Comparison of ENCODE assay signal across 16 mouse cellular contexts in genomic region chr2:31017625-31018317, GRCm38 (mm10). TPM values are rescaled to one million over a fixed set of nuclear protein-coding genes. Genes with fewer than 3 reads are reported as not detected.
DNase-seq lines count a peak whose midpoint lies in the region; ATAC-seq lines count a peak whose summit lies in the region.
"Had no signal": no experiment of that assay in that cellular context is flagged by ENCODE, and none has a peak within 500 bp of the region (broad histone marks: within the 10 kb centered on the region; RNA-seq: fewer than 3 reads in every experiment).

No protein-coding gene starts in this region.

- 0 out of 2 replicates have a peak, but pooled peaks have one; percentile 24 for ATAC-seq in heart, embryonic 11.5 days (replicated peaks; ENCODE audit: insufficient number of reproducible peaks, low FRiP score, low TSS enrichment)
- no peak for ATAC-seq in forebrain, embryonic 11.5 days (replicated peaks; ENCODE audit: low FRiP score)
- ATAC-seq: forebrain, embryonic 14.5 days; intestine, embryonic 16.5 days had no signal

- no peak overlapping the region for H3K27ac ChIP-seq in heart, embryonic 11.5 days (ENCODE audit: low read depth, low read length)
- H3K27ac ChIP-seq in forebrain, embryonic 11.5 days (ENCODE audit: low read depth, low read length): no peak overlapping the region
- H3K27ac ChIP-seq: embryonic facial prominence, embryonic 10.5 days; gastrocnemius, adult 2 months; heart, embryonic 10.5 days; heart, embryonic 15.5 days; hindbrain, embryonic 15.5 days had no signal

- H3K9ac ChIP-seq in heart, embryonic 11.5 days (ENCODE audit: low read depth, low read length): no peak overlapping the region
- no peak overlapping the region for H3K9ac ChIP-seq in forebrain, embryonic 11.5 days (ENCODE audit: low read length)
- H3K9ac ChIP-seq: heart, embryonic 15.5 days; hindbrain, embryonic 15.5 days had no signal

- no peaks in the 10 kb centered on the region for H3K9me3 ChIP-seq in heart, embryonic 11.5 days (replicated peaks; ENCODE audit: control insufficient read depth, low read length)
- no peaks in the 10 kb centered on the region for H3K9me3 ChIP-seq in forebrain, embryonic 11.5 days (ENCODE audit: control insufficient read depth, low read length)
- H3K9me3 ChIP-seq: embryonic facial prominence, embryonic 10.5 days; heart, embryonic 10.5 days; heart, embryonic 15.5 days; hindbrain, embryonic 15.5 days had no signal

- H3K27me3 ChIP-seq in heart, embryonic 11.5 days (ENCODE audit: control insufficient read depth, insufficient read depth, low read length): no peaks in the 10 kb centered on the region
- no peaks in the 10 kb centered on the region for H3K27me3 ChIP-seq in forebrain, embryonic 11.5 days (ENCODE audit: control insufficient read depth, insufficient read depth, low read length)
- H3K27me3 ChIP-seq: heart, embryonic 15.5 days; hindbrain, embryonic 15.5 days had no signal

- WGBS in heart, embryonic 11.5 days (ENCODE audit: insufficient replicate concordance): 84% methylated on average over 18 of the region's 18 CpGs
- 92% methylated on average over 18 of the region's 18 CpGs for WGBS in forebrain, embryonic 11.5 days

- no peaks in the 10 kb centered on the region for H3K4me1 ChIP-seq in heart, embryonic 11.5 days (ENCODE audit: control insufficient read depth, insufficient read depth, low read length)
- H3K4me1 ChIP-seq in forebrain, embryonic 11.5 days (replicated peaks; ENCODE audit: control insufficient read depth, insufficient read depth, low read length): no peaks in the 10 kb centered on the region
- H3K4me1 ChIP-seq: embryonic facial prominence, embryonic 10.5 days; heart, embryonic 15.5 days; hindbrain, embryonic 15.5 days had no signal

- H3K4me3 ChIP-seq in heart, embryonic 11.5 days (ENCODE audit: low read depth, low read length): no peak overlapping the region
- no peak overlapping the region for H3K4me3 ChIP-seq in forebrain, embryonic 11.5 days (ENCODE audit: low read depth, low read length)
- H3K4me3 ChIP-seq: embryonic facial prominence, embryonic 10.5 days; gastrocnemius, adult 2 months; heart, embryonic 10.5 days; heart, embryonic 15.5 days; hindbrain, embryonic 15.5 days had no signal

- no peak for DNase-seq in heart, adult 8-10 months (ENCODE audit: low spot score)
- peak; percentile 64 for DNase-seq in cerebellum, adult 11 months
- DNase-seq in cerebellum, adult 8-10 months: peak; percentile 59
- DNase-seq in forebrain, embryonic 11.5 days (ENCODE audit: low spot score): no peak
- no peak for DNase-seq in ovary, adult 18-20 months (ENCODE audit: low spot score)
- no peak for DNase-seq in heart, postnatal 14 days
- DNase-seq: adrenal gland, postnatal 10 days; gastrocnemius, adult 2 months; gastrocnemius, postnatal 25 days had no signal

- peaks cover 16% of the 10 kb centered on the region for H3K36me3 ChIP-seq in heart, embryonic 11.5 days (ENCODE audit: control insufficient read depth, insufficient read depth, low read length)
- H3K36me3 ChIP-seq in forebrain, embryonic 11.5 days (ENCODE audit: control insufficient read depth, insufficient read depth, low read length): no peaks in the 10 kb centered on the region; the same call in 1 of the 2 replicates

- intact Hi-C loops in heart, postnatal 14 days (cut with DNase I): no loop called here

- no peak overlapping the region for H3K4me2 ChIP-seq in heart, embryonic 11.5 days
- no peak overlapping the region for H3K4me2 ChIP-seq in forebrain, embryonic 11.5 days (ENCODE audit: low read depth, low read length, severe bottlenecking)
- H3K4me2 ChIP-seq: heart, embryonic 15.5 days; hindbrain, embryonic 15.5 days had no signal

RNA-seq across cellular contexts. Expression of gene Usp20, which starts 35.7 kb away (rescaled TPM):
- polyA plus RNA-seq in heart, embryonic 11.5 days (2014; fragmentation: Nextera tagmentation; extraction: Ambion mirVana): 11.2 and 14.8 TPM in 2 replicates
- total RNA-seq in heart, adult 8-10 months (2022): 10 to 100 TPM; 53.8 to 62.3 (median 59.7) TPM
- 17.7 and 21.3 TPM in 2 replicates for polyA plus RNA-seq in forebrain, embryonic 11.5 days (2014; fragmentation: Nextera tagmentation; extraction: Ambion mirVana)
- 10 to 100 TPM; 55.6 to 56.6 TPM for total RNA-seq in heart, postnatal 14 days (2021)

RNA-seq across cellular contexts. Expression of gene BC005624, which starts 35.8 kb away (rescaled TPM):
- 31.4 and 33.0 TPM in 2 replicates for polyA plus RNA-seq in heart, embryonic 11.5 days (2014; fragmentation: Nextera tagmentation; extraction: Ambion mirVana)
- total RNA-seq in heart, adult 8-10 months (2022): 10 to 100 TPM; 20.1 to 28.3 (median 24.1) TPM
- 59.7 and 63.6 TPM in 2 replicates for polyA plus RNA-seq in forebrain, embryonic 11.5 days (2014; fragmentation: Nextera tagmentation; extraction: Ambion mirVana)
- total RNA-seq in heart, postnatal 14 days (2021): 10 to 100 TPM; 18.4 to 18.7 TPM

RNA-seq across cellular contexts. Expression of gene Tor1a, which starts 50.0 kb away (rescaled TPM):
- polyA plus RNA-seq in heart, embryonic 11.5 days (2014; fragmentation: Nextera tagmentation; extraction: Ambion mirVana): 54.9 and 57.6 TPM in 2 replicates
- total RNA-seq in heart, adult 8-10 months (2022): 10 to 100 TPM in 2 of 4 experiments, 1 to 10 TPM in 2; 8.3 to 14.3 (median 9.9) TPM
- polyA plus RNA-seq in forebrain, embryonic 11.5 days (2014; fragmentation: Nextera tagmentation; extraction: Ambion mirVana): 85.1 and 95.9 TPM in 2 replicates
- 10 to 100 TPM; 13.5 to 13.9 TPM for total RNA-seq in heart, postnatal 14 days (2021)

Comparison
In these comparisons a context has a peak if more than half of its experiments do, and no peak if none do; other contexts are left out.
1. DNase-seq: peak in cerebellum, adult 11 months (single experiment) and cerebellum, adult 8-10 months (single experiment); none in heart, adult 8-10 months (single experiment), forebrain, embryonic 11.5 days (single experiment), ovary, adult 18-20 months (single experiment) and heart, postnatal 14 days (0 of 2).